Mouse (Mus musculus) testis, adult 2 months (tissue): ENCODE measurements around the gene Polh.

Source experiments
- CTCF ChIP-seq: fragments of 200-500 bp; IDR thresholded peaks from 2 replicates; pipeline ENCODE4 v1.5.1; 2012; ENCODE audit warnings: low read depth, mild to moderate bottlenecking, inconsistent platforms, low read length, moderate library complexity; ENCODE audit not compliant: control insufficient read depth, insufficient read depth, insufficient replicate concordance
- POLR2A ChIP-seq: fragments of 200-500 bp; IDR thresholded peaks from 2 replicates; pipeline ENCODE4 v1.6.1; 2012; ENCODE audit warnings: low read depth, mild to moderate bottlenecking, inconsistent platforms, low read length, moderate library complexity; ENCODE audit not compliant: control insufficient read depth

GRCm38 (mm10) chr17:46161710-46162109 is 40.7 kb downstream of the Polh start:
- TF ChIP-seq CTCF = no peak
- TF ChIP-seq POLR2A = no peak
